ENCODE assay signal across 8 mouse cellular contexts in genomic region chr7:6363047-6363488, GRCm38 (mm10). TPM values are rescaled to one million over a fixed set of nuclear protein-coding genes. Genes with fewer than 3 reads are reported as not detected.
A peak's percentile ranks its signal among the peaks of the same experiment; 100 is the strongest.
DNase-seq lines count a peak whose midpoint lies in the region; ATAC-seq and TF ChIP-seq lines count a peak whose summit lies in the region.

Gene Zfp78, plus strand, starts transcription at chr7:6363280.

- H3K27ac ChIP-seq in forebrain, embryonic 10.5 days = peak within 1 kb of the TSS; percentile 84
- peak within 1 kb of the TSS; percentile 90 for H3K27ac ChIP-seq in hindbrain, postnatal 0 days
- H3K27ac ChIP-seq in liver, embryonic 16.5 days (ENCODE audit: low read length) = peak within 1 kb of the TSS; percentile 59

- peak within 1 kb of the TSS; percentile 57 for H3K9ac ChIP-seq in hindbrain, postnatal 0 days (replicated peaks; ENCODE audit: low read length)
- H3K9ac ChIP-seq in liver, embryonic 16.5 days (ENCODE audit: low read depth, low read length) = peak within 1 kb of the TSS; percentile 69

- H3K27me3 ChIP-seq in forebrain, embryonic 10.5 days (ENCODE audit: poor library complexity, severe bottlenecking) = no peaks in the 10 kb centered on the region
- H3K27me3 ChIP-seq in hindbrain, postnatal 0 days (ENCODE audit: insufficient read depth, low read length) = no peaks in the 10 kb centered on the region
- H3K27me3 ChIP-seq in liver, embryonic 16.5 days (ENCODE audit: control insufficient read depth, insufficient read depth, low read depth, low read length) = no peaks in the 10 kb centered on the region

- peak within 1 kb of the TSS; percentile 78 for H3K4me3 ChIP-seq in lung, adult 2 months (replicated peaks; ENCODE audit: extremely low read depth, low read depth, low read length)
- peak within 1 kb of the TSS; percentile 61 for H3K4me3 ChIP-seq in forebrain, embryonic 10.5 days
- H3K4me3 ChIP-seq in hindbrain, postnatal 0 days (ENCODE audit: low read length) = peak within 1 kb of the TSS; percentile 47
- H3K4me3 ChIP-seq in liver, embryonic 16.5 days (ENCODE audit: low read depth, low read length) = peak within 1 kb of the TSS; percentile 71

- 0 out of 2 replicates have a peak, but pooled peaks cover 3% of the 10 kb centered on the region for H3K9me3 ChIP-seq in forebrain, embryonic 10.5 days
- no peaks in the 10 kb centered on the region for H3K9me3 ChIP-seq in hindbrain, postnatal 0 days (ENCODE audit: low read length)
- no peaks in the 10 kb centered on the region for H3K9me3 ChIP-seq in liver, embryonic 16.5 days (replicated peaks; ENCODE audit: control insufficient read depth, low read length)

- H3K4me1 ChIP-seq in lung, adult 2 months (ENCODE audit: control insufficient read depth, insufficient read depth, low read length) = peaks cover 4% of the 10 kb centered on the region; the same call in 1 of the 2 replicates
- H3K4me1 ChIP-seq in forebrain, embryonic 10.5 days = peaks cover 20% of the 10 kb centered on the region
- H3K4me1 ChIP-seq in hindbrain, postnatal 0 days (ENCODE audit: insufficient read depth, low read length) = no peaks in the 10 kb centered on the region
- peaks cover 53% of the 10 kb centered on the region for H3K4me1 ChIP-seq in liver, embryonic 16.5 days (ENCODE audit: control insufficient read depth, low read depth, low read length)

- no peak for DNase-seq in lung, adult 2 months
- DNase-seq in lung, postnatal 10 days = no peak
- DNase-seq in ZHBTc4 (ENCODE audit: low read depth, low spot score) = peak; percentile 97
- peak; percentile 88 for DNase-seq in forebrain, embryonic 10.5 days (ENCODE audit: extremely low spot score, low spot score)
- DNase-seq in hindbrain, postnatal 0 days (ENCODE audit: low spot score) = peak; percentile 96
- DNase-seq in retina, adult 2 months (ENCODE audit: low read depth, low spot score) = peak; percentile 93
- DNase-seq in cerebellum, adult 9-10 months = no peak

- no peak for TF ChIP-seq CTCF in lung, adult 2 months (IDR thresholded peaks at IDR 0.05; ENCODE audit: insufficient read depth, low read length)
- TF ChIP-seq CTCF in hindbrain, postnatal 0 days (IDR thresholded peaks at IDR 0.05; ENCODE audit: low read depth) = peak; percentile 56

- TF ChIP-seq POLR2A in lung, adult 2 months (IDR thresholded peaks at IDR 0.05; ENCODE audit: borderline replicate concordance, extremely low read depth, low read depth, low read length) = peak; percentile 63; the same call in 1 of the 2 replicates

- peak; percentile 83 for ATAC-seq in hindbrain, postnatal 0 days
- ATAC-seq in liver, embryonic 16.5 days (ENCODE audit: low read depth) = peak; percentile 73

- peak within 1 kb of the TSS; percentile 70 for H3K4me2 ChIP-seq in hindbrain, postnatal 0 days (ENCODE audit: low read depth, low read length)
- peak within 1 kb of the TSS; percentile 80 for H3K4me2 ChIP-seq in liver, embryonic 16.5 days (ENCODE audit: low read depth, low read length)

- 1% methylated on average over 23 of the region's 23 CpGs for WGBS in lung, adult 2 months
- 0% methylated on average over 23 of the region's 23 CpGs for WGBS in forebrain, embryonic 10.5 days
- under 1% methylated on average over 23 of the region's 23 CpGs for WGBS in hindbrain, postnatal 0 days
- under 1% methylated on average over 23 of the region's 23 CpGs for WGBS in liver, embryonic 16.5 days (ENCODE audit: insufficient replicate concordance)

- no peaks in the 10 kb centered on the region for H3K36me3 ChIP-seq in forebrain, embryonic 10.5 days (replicated peaks)
- no peaks in the 10 kb centered on the region for H3K36me3 ChIP-seq in hindbrain, postnatal 0 days (ENCODE audit: insufficient read depth, low read length)
- H3K36me3 ChIP-seq in liver, embryonic 16.5 days (ENCODE audit: control insufficient read depth, insufficient read depth) = no peaks in the 10 kb centered on the region

RNA-seq across cellular contexts. Expression of gene Zfp78, which starts in this region (rescaled TPM):
- 0.35 and 0.59 TPM in 2 replicates for polyA plus RNA-seq in lung, adult 2 months (2012; rRNA removed)
- 1.9 and 2.1 TPM in 2 replicates for polyA plus RNA-seq in forebrain, embryonic 10.5 days (2016; fragmentation: Nextera tagmentation; extraction: Ambion mirVana)
- 1.3 and 2.6 TPM in 2 replicates for total RNA-seq in hindbrain, postnatal 0 days (2014; rRNA removed)
- polyA plus RNA-seq in hindbrain, postnatal 0 days (2015; fragmentation: Nextera tagmentation; extraction: Ambion mirVana) = 1.8 and 2.8 TPM in 2 replicates
- 0.84 TPM in 2 replicates for polyA plus RNA-seq in liver, embryonic 16.5 days (2015; fragmentation: Nextera tagmentation; extraction: Ambion mirVana)

Comparison
In these comparisons a context has a peak if more than half of its experiments do, and no peak if none do; other contexts are left out.
1. Peak in ATAC-seq, H3K4me3 ChIP-seq, H3K27ac ChIP-seq, H3K9ac ChIP-seq and H3K4me2 ChIP-seq in liver, embryonic 16.5 days; RNA of the gene not detected or under 1 TPM.
2. DNase-seq: peak in ZHBTc4 (single experiment), forebrain, embryonic 10.5 days (single experiment), hindbrain, postnatal 0 days (single experiment) and retina, adult 2 months (single experiment); none in lung, adult 2 months (single experiment), lung, postnatal 10 days (single experiment) and cerebellum, adult 9-10 months (single experiment).
3. Peak in every context shown above with its lines, with median percentiles within 50 percentile points of each other: H3K4me3 ChIP-seq and H3K27ac ChIP-seq.